28 mouse cellular contexts compared by ENCODE assay signal in genomic region chr13:53473991-53474390, GRCm38 (mm10). TPM values are rescaled to one million over a fixed set of nuclear protein-coding genes. Genes with fewer than 3 reads are reported as not detected.
A peak's percentile ranks its signal among the peaks of the same experiment; 100 is the strongest.
DNase-seq lines count a peak whose midpoint lies in the region; ATAC-seq and TF ChIP-seq lines count a peak whose summit lies in the region.
"Had no signal": no experiment of that assay in that cellular context is flagged by ENCODE, and none has a peak within 500 bp of the region (broad histone marks: within the 10 kb centered on the region; RNA-seq: fewer than 3 reads in every experiment).

No protein-coding gene starts in this region.

- no peak for TF ChIP-seq POLR2A in thymus, adult 2 months (IDR thresholded peaks at IDR 0.05; ENCODE audit: control insufficient read depth, extremely low read depth, insufficient read depth, low read length, poor library complexity)

- H3K9me3 ChIP-seq in midbrain, embryonic 11.5 days (ENCODE audit: control insufficient read depth, low read length), result no peaks in the 10 kb centered on the region
- no peaks in the 10 kb centered on the region for H3K9me3 ChIP-seq in midbrain, embryonic 15.5 days
- no peaks in the 10 kb centered on the region for H3K9me3 ChIP-seq in neural tube, embryonic 11.5 days (ENCODE audit: control insufficient read depth, low read length)
- H3K9me3 ChIP-seq: forebrain, embryonic 10.5 days; forebrain, embryonic 13.5 days; heart, embryonic 12.5 days; heart, embryonic 15.5 days; hindbrain, embryonic 10.5 days; hindbrain, embryonic 15.5 days had no signal

- no peak overlapping the region for H3K27ac ChIP-seq in midbrain, embryonic 11.5 days (ENCODE audit: low read depth, low read length)
- H3K27ac ChIP-seq in midbrain, embryonic 15.5 days, result no peak overlapping the region
- no peak overlapping the region for H3K27ac ChIP-seq in neural tube, embryonic 11.5 days (ENCODE audit: low read depth, low read length)
- no peak overlapping the region for H3K27ac ChIP-seq in thymus, adult 2 months (ENCODE audit: control insufficient read depth, insufficient read depth, low read length)
- H3K27ac ChIP-seq: forebrain, embryonic 10.5 days; forebrain, embryonic 13.5 days; heart, embryonic 15.5 days; hindbrain, embryonic 10.5 days; hindbrain, embryonic 15.5 days had no signal

- WGBS in midbrain, embryonic 11.5 days, result 8% methylated on average over 5 of the region's 5 CpGs
- 9% methylated on average over 5 of the region's 5 CpGs for WGBS in midbrain, embryonic 15.5 days
- 4% methylated on average over 5 of the region's 5 CpGs for WGBS in neural tube, embryonic 11.5 days
- WGBS in thymus, adult 2 months, result 19% methylated on average over 5 of the region's 5 CpGs

- peaks cover 94% of the 10 kb centered on the region for H3K27me3 ChIP-seq in midbrain, embryonic 11.5 days (ENCODE audit: control insufficient read depth, insufficient read depth, low read length)
- H3K27me3 ChIP-seq in midbrain, embryonic 15.5 days (replicated peaks), result peaks cover 94% of the 10 kb centered on the region
- peaks cover 63% of the 10 kb centered on the region for H3K27me3 ChIP-seq in neural tube, embryonic 11.5 days (ENCODE audit: control insufficient read depth, insufficient read depth, low read length)
- H3K27me3 ChIP-seq in thymus, adult 2 months (ENCODE audit: control insufficient read depth, insufficient read depth, low read length), result peaks cover 18% of the 10 kb centered on the region; the same call in 1 of the 2 replicates

- ATAC-seq in midbrain, embryonic 11.5 days (ENCODE audit: low FRiP score), result no peak
- no peak for ATAC-seq in midbrain, embryonic 15.5 days (replicated peaks)
- no peak for ATAC-seq in neural tube, embryonic 11.5 days (ENCODE audit: insufficient read depth, low FRiP score, low TSS enrichment)
- ATAC-seq: CD4-positive, CD25-positive, alpha-beta regulatory T cell, adult 4 months; forebrain, embryonic 13.5 days; forebrain, embryonic 16.5 days had no signal

- no peak overlapping the region for H3K4me3 ChIP-seq in midbrain, embryonic 11.5 days (ENCODE audit: low read depth, low read length)
- no peak overlapping the region for H3K4me3 ChIP-seq in midbrain, embryonic 15.5 days
- H3K4me3 ChIP-seq in neural tube, embryonic 11.5 days (ENCODE audit: low read depth, low read length), result no peak overlapping the region
- no peak overlapping the region for H3K4me3 ChIP-seq in thymus, adult 2 months (ENCODE audit: control insufficient read depth, insufficient read depth, low read length)
- H3K4me3 ChIP-seq: forebrain, embryonic 10.5 days; forebrain, embryonic 13.5 days; heart, embryonic 12.5 days; heart, embryonic 15.5 days; hindbrain, embryonic 10.5 days; hindbrain, embryonic 15.5 days had no signal

- peak; percentile 43 for DNase-seq in heart, adult 11 months
- no peak for DNase-seq in heart, adult 18-20 months
- peak; percentile 94 for DNase-seq in midbrain, embryonic 11.5 days (ENCODE audit: low spot score, missing footprints)
- DNase-seq in neural tube, embryonic 11.5 days (ENCODE audit: low spot score), result peak; percentile 22
- DNase-seq in thymus, adult 2 months, result no peak
- DNase-seq: adrenal gland, adult 2 months; adrenal gland, postnatal 14 days; cerebellum, adult 11 months; cerebellum, adult 2 months; cerebellum, adult 9-11 months; cerebellum, postnatal 25 days; gastrocnemius, postnatal 10 days; gastrocnemius, postnatal 36 days; heart, postnatal 10 days; heart, postnatal 36 days had no signal

- no peak overlapping the region for H3K9ac ChIP-seq in midbrain, embryonic 11.5 days (ENCODE audit: low read length)
- H3K9ac ChIP-seq in midbrain, embryonic 15.5 days, result no peak overlapping the region
- H3K9ac ChIP-seq in neural tube, embryonic 11.5 days (ENCODE audit: low read length), result no peak overlapping the region
- H3K9ac ChIP-seq: forebrain, embryonic 13.5 days; heart, embryonic 12.5 days; heart, embryonic 15.5 days; hindbrain, embryonic 15.5 days had no signal

- H3K4me2 ChIP-seq in midbrain, embryonic 11.5 days, result no peak overlapping the region
- H3K4me2 ChIP-seq in midbrain, embryonic 15.5 days, result no peak overlapping the region
- no peak overlapping the region for H3K4me2 ChIP-seq in neural tube, embryonic 11.5 days (ENCODE audit: low read depth)
- H3K4me2 ChIP-seq: forebrain, embryonic 13.5 days; heart, embryonic 12.5 days; heart, embryonic 15.5 days; hindbrain, embryonic 15.5 days had no signal

- TF ChIP-seq CTCF in thymus, adult 2 months (IDR thresholded peaks at IDR 0.05; ENCODE audit: borderline replicate concordance, control insufficient read depth, extremely low read depth, insufficient read depth, low read length, poor library complexity), result no peak

- H3K36me3 ChIP-seq in midbrain, embryonic 11.5 days (ENCODE audit: control insufficient read depth, insufficient read depth, low read length), result no peaks in the 10 kb centered on the region
- H3K36me3 ChIP-seq in midbrain, embryonic 15.5 days (replicated peaks), result no peaks in the 10 kb centered on the region
- no peaks in the 10 kb centered on the region for H3K36me3 ChIP-seq in neural tube, embryonic 11.5 days (ENCODE audit: control insufficient read depth, insufficient read depth, low read length)
- H3K36me3 ChIP-seq in thymus, adult 2 months (ENCODE audit: control insufficient read depth, insufficient read depth, low read length), result no peaks in the 10 kb centered on the region
- H3K36me3 ChIP-seq: forebrain, embryonic 10.5 days; heart, embryonic 12.5 days; heart, embryonic 15.5 days; hindbrain, embryonic 10.5 days; hindbrain, embryonic 15.5 days had no signal

- peaks cover 20% of the 10 kb centered on the region for H3K4me1 ChIP-seq in midbrain, embryonic 11.5 days (ENCODE audit: control insufficient read depth, insufficient read depth, low read length)
- H3K4me1 ChIP-seq in midbrain, embryonic 15.5 days, result peaks cover 27% of the 10 kb centered on the region
- H3K4me1 ChIP-seq in neural tube, embryonic 11.5 days (ENCODE audit: control insufficient read depth, insufficient read depth, low read length), result no peaks in the 10 kb centered on the region; the same call in 1 of the 2 replicates
- no peaks in the 10 kb centered on the region for H3K4me1 ChIP-seq in thymus, adult 2 months (replicated peaks; ENCODE audit: control insufficient read depth, insufficient read depth, low read length)

RNA-seq across cellular contexts. Expression of gene Msx2, which starts 1.1 kb away (rescaled TPM):
- total RNA-seq in heart, adult 18-20 months (2021), result under 1 TPM; 0.36 to 0.69 TPM
- 23.0 and 25.0 TPM in 2 replicates for polyA plus RNA-seq in midbrain, embryonic 11.5 days (2014; fragmentation: Nextera tagmentation; extraction: Ambion mirVana)
- 0.60 and 0.83 TPM in 2 replicates for polyA plus RNA-seq in midbrain, embryonic 15.5 days (2015; fragmentation: Nextera tagmentation; extraction: Ambion mirVana)
- polyA plus RNA-seq in neural tube, embryonic 11.5 days (2014; fragmentation: Nextera tagmentation; extraction: Ambion mirVana), result 20.2 and 21.0 TPM in 2 replicates
- 0.05 TPM in 1 of 2 replicates, not detected in the other for polyA plus RNA-seq in thymus, adult 2 months (2012; rRNA removed)
- total RNA-seq: common myeloid progenitor, adult 5-6 weeks; gastrocnemius, adult 18-20 months; gastrocnemius, postnatal 36 days; granulocyte monocyte progenitor cell, adult 5-6 weeks; MEL had no signal
- polyA plus RNA-seq: CD4-positive, CD25-positive, alpha-beta regulatory T cell, adult 4 months had no signal

Comparison
In these comparisons a context has a peak if more than half of its experiments do, and no peak if none do; other contexts are left out.
1. DNase-seq: peak in heart, adult 11 months (single experiment), midbrain, embryonic 11.5 days (single experiment) and neural tube, embryonic 11.5 days (single experiment); none in heart, adult 18-20 months (0 of 2) and thymus, adult 2 months (single experiment).
2. RNA of gene Msx2, which starts 1.1 kb away (polyA plus RNA-seq): 23.0 to 25.0 TPM in midbrain, embryonic 11.5 days and 20.2 to 21.0 TPM in neural tube, embryonic 11.5 days; 0.60 to 0.83 TPM in midbrain, embryonic 15.5 days and 0.05 TPM in thymus, adult 2 months; every median in the first group is over 10 times any median in the second.